Mouse (Mus musculus) kidney, adult 2 months (tissue): ENCODE measurements at regions not wholly inside any gene's neighbourhood (a gene's known extent, or its start where the extent isn't known, plus 50 kb on each side); places are given as distances from the start of the nearest gene placed in this dataset.

Experiments used
- DNase-seq: peaks from one replicate; pipeline ENCODE4 v3.0.0; 2021
- H3K27ac ChIP-seq: fragments of 200-500 bp; 2 replicates; pipeline ENCODE4 v1.5.1; 2012; ENCODE audit warnings: low read depth, low read length, control low read depth, inconsistent platforms; ENCODE audit not compliant: insufficient read depth
- H3K27me3 ChIP-seq: fragments of 200-500 bp; replicated peaks from 2 replicates; pipeline ENCODE4 v1.6.1; 2012; ENCODE audit warnings: mild to moderate bottlenecking, moderate library complexity, low read length, inconsistent platforms; ENCODE audit not compliant: control insufficient read depth, insufficient read depth
- H3K36me3 ChIP-seq: fragments of 200-500 bp; 2 replicates; pipeline ENCODE4 v1.6.1; 2012; ENCODE audit warnings: mild to moderate bottlenecking, moderate library complexity, low read length, inconsistent platforms; ENCODE audit not compliant: control insufficient read depth, insufficient read depth
- H3K4me1 ChIP-seq: fragments of 200-500 bp; 2 replicates; pipeline ENCODE4 v1.6.1; 2011; ENCODE audit warnings: low read length; ENCODE audit not compliant: control insufficient read depth, insufficient read depth
- H3K4me3 ChIP-seq: fragments of 200-500 bp; 2 replicates; pipeline ENCODE4 v1.5.1; 2011; ENCODE audit warnings: mild to moderate bottlenecking, low read depth, low read length, control low read depth; ENCODE audit not compliant: insufficient read depth
- CTCF ChIP-seq: fragments of 200-500 bp; conservative IDR thresholded peaks from 2 replicates; pipeline ENCODE4 v1.5.1; 2011; ENCODE audit warnings: low read depth, mild to moderate bottlenecking, control low read depth, low read length, moderate library complexity, mixed read lengths; ENCODE audit not compliant: insufficient read depth, insufficient read length
- POLR2A ChIP-seq: fragments of 200-500 bp; IDR thresholded peaks from one replicate; pipeline ENCODE4 v1.6.1; 2011; ENCODE audit warnings: low read depth, low read length, control low read depth
- WGBS: fragments of 180-500 bp; shearing (Covaris S2); methylation state at CpG from one replicate; pipeline ENCODE4 v1.1.7; 2018; 5-methylcytosine and 5-hydroxymethylcytosine counted together

DNA sequence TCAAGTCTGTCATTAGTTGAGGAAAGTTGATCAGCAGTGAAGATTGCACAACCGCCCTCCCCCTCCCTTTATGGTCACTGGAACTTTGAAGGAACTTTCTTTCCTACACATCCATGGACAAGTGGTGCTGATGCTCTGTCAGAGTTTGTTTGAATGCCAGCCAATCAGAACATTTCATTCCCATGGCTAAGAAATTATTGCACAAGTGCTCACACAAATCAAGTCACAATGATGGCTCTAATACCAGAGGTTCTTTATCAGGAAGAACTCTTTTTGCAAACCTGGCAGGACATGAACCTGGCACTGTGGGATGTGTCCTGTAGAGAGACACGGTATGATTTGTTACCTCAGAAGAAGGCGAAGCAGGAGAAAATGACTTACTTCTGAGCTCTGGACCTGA, 54.3 kb upstream of the Spry2 start:
- TF ChIP-seq POLR2A (no peak), CTCF (no peak)
- 82% methylated on average over 3 of the region's 3 CpGs for WGBS
- Histone ChIP-seq H3K36me3 (no peaks in the 10 kb centered on the region), H3K4me1 (no peaks in the 10 kb centered on the region), H3K4me3 (no peak overlapping the region), H3K27me3 (no peaks in the 10 kb centered on the region), H3K27ac (no peak overlapping the region)
- DNase-seq: no peak

DNA sequence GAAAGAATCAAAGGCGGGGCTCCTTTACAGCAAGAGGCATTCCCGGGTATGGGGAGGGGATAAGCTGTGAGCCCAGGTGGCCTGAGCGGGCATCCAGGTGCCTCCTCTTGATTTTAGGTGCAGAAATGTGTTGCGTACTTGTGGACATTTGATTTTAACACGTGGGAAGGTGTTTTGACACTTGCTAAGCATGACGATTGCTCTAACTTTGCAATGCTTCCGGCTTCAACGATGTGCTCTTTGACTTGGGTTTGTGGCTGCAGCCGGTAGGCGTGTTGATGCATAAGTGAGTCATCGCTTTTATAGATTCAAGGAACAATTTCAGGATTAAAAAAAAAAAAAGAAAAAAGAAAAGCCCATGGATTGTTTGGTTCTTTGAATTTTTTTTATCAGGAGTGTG, 58.5 kb upstream of the Spry2 start:
- 88% methylated on average over 11 of the region's 11 CpGs for WGBS
- TF ChIP-seq CTCF (no peak), POLR2A (no peak)
- H3K27ac ChIP-seq: no peak overlapping the region
- H3K27me3 ChIP-seq: no peaks in the 10 kb centered on the region
- H3K36me3 ChIP-seq: no peaks in the 10 kb centered on the region
- H3K4me1 ChIP-seq: no peaks in the 10 kb centered on the region
- no peak overlapping the region for H3K4me3 ChIP-seq
- no peak for DNase-seq

DNA sequence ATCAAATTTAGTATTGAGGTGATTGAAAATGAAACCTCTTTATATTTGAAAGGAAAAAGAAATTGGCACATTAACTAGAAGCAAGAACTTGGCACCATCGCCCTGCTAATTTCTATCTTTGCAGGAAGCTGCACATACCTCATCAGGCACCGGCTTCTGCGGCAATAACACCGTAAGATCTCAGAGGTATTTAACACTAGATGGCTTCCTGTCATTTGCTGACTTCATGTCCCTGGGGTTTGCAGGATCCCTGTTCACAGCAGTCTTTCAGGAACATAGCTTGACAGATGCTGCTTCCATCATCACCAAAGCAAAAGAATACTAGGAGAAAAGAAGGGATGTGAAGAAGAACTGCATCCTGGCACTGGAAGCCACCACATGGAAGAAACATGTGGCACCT, 60.2 kb upstream of the Spry2 start:
- Histone ChIP-seq H3K27me3 (no peaks in the 10 kb centered on the region), H3K36me3 (no peaks in the 10 kb centered on the region), H3K4me1 (no peaks in the 10 kb centered on the region), H3K4me3 (no peak overlapping the region), H3K27ac (no peak overlapping the region)
- TF ChIP-seq CTCF: no peak
- no peak for TF ChIP-seq POLR2A
- DNase-seq: no peak
- 72% methylated on average over 4 of the region's 4 CpGs for WGBS

DNA sequence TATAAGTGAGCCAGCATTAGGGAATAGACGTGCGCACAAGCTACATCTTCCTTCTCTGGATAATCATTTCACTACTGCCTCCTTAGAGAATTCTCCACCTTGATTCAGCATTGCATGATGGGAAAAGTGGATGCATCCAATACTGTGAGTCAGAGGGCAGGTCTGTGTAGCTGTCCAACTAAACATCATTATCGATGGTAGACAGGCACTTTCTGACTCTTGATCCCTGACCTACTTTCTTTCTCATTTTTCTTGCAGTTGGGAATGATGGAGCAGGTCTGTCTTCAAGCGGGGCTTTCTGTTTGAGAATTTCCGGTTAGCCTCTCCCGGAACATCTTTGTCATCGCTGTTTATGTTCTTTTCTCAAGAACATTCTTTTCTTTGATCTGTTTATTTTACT, 61.4 kb upstream of the Spry2 start:
- Histone ChIP-seq H3K27ac (no peak overlapping the region), H3K4me3 (no peak overlapping the region), H3K4me1 (no peaks in the 10 kb centered on the region), H3K27me3 (no peaks in the 10 kb centered on the region), H3K36me3 (no peaks in the 10 kb centered on the region)
- DNase-seq: peak; percentile 7
- TF ChIP-seq CTCF (no peak), POLR2A (no peak)
- WGBS: 85% methylated on average over 7 of the region's 7 CpGs

DNA sequence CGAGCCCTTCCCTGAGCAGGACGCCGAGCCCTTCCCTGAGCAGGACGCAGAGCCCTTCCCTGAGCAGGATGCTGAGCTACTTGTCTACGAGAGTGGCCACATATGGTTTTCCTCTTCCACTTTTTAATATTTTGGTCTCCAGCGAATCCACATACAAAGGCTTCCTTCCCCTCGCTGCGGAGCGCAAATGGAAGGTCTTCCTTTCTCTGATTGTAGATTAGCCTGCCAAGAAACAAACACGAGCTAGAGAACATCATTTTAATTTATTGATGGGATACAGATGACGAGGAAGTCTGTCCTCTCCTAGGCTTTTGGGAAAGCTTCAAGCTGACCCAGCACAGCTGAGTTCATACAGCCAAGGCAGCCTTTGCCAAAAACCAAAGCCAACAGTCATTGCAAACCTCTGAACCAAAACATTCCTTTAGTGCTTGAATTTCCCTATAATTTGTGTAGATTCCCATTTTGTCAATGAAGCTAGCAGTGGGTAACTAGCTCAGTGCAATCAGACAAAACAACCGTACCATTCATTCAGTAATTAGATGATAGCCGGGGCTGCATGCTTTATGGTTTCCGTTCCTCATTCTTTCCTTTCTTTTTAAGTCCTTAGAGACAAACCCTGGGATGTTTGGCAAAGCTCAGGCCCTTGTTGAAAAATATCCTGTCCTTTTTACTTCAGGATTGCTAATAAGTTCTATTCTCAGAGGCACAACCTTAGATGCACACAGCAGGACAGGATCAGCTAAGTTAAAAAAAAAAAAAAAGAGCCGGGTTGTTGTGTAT, 83.1 kb upstream of the Spry2 start:
- TF ChIP-seq POLR2A (no peak), CTCF (no peak)
- Histone ChIP-seq H3K4me3 (no peak overlapping the region), H3K27me3 (no peaks in the 10 kb centered on the region), H3K36me3 (no peaks in the 10 kb centered on the region), H3K27ac (peak overlapping the region; percentile 74), H3K4me1 (no peaks in the 10 kb centered on the region)
- DNase-seq: peak; percentile 79
- WGBS: 43% methylated on average over 15 of the region's 15 CpGs

DNA sequence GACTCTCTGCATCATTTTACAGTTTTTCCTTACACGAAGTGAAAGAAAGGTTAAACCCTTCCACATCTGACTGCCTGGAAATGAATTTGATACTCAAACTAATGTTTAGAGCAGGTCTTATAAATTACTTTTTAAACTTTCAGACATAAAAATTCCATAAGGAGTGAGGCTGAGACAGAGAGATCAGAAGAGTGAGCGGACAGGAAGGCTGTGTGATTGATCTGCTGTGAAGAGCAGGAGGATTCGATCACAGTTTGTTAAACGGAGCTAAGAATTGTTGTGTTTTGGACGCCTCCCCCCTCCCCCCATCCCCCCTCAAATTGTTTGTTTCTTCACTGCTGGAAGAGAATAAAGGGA, 83.7 kb upstream of the Spry2 start:
- TF ChIP-seq CTCF: no peak
- no peak for TF ChIP-seq POLR2A
- H3K27me3 ChIP-seq: no peaks in the 10 kb centered on the region
- no peaks in the 10 kb centered on the region for H3K4me1 ChIP-seq
- H3K4me3 ChIP-seq: no peak overlapping the region
- no peak for DNase-seq
- H3K36me3 ChIP-seq: no peaks in the 10 kb centered on the region
- 16% methylated on average over 5 of the region's 5 CpGs for WGBS
- 0 out of 2 replicates have a peak overlapping the region, but pooled peaks have one; percentile 40 for H3K27ac ChIP-seq

DNA sequence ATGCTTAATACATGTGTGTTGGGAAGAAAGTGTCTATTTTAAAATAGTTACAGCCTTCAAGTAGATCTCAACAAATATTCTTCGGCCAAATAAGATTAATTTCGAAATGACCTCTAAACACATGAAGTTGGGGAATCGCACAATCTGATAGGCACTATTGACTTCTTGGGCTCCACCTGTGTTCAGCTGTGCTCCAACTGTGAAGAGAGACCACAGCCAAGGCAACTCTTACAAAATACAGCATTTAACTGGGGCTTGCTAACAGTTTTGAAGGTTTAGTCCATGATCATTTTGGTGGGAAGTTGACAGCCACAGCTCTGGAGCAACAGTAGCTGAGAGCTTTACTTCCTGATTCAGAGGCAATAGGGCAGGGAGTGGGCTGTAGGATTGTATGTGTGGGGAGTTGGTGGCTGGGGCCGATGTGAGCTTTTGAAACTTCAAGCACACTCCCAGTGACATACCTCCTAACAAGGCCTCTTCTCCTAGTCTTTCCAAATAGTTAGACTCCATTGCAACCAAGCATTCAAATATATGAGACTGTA, 90.8 kb upstream of the Spry2 start:
- no peaks in the 10 kb centered on the region for H3K4me1 ChIP-seq
- 91% methylated on average over 4 of the region's 4 CpGs for WGBS
- no peak overlapping the region for H3K27ac ChIP-seq
- no peaks in the 10 kb centered on the region for H3K27me3 ChIP-seq
- no peak for DNase-seq
- H3K36me3 ChIP-seq: no peaks in the 10 kb centered on the region
- TF ChIP-seq POLR2A (no peak), CTCF (no peak)
- no peak overlapping the region for H3K4me3 ChIP-seq
